Mouse (Mus musculus): Measurements from ENCODE around the gene Zfp213.

Zfp213 gene

DNA sequence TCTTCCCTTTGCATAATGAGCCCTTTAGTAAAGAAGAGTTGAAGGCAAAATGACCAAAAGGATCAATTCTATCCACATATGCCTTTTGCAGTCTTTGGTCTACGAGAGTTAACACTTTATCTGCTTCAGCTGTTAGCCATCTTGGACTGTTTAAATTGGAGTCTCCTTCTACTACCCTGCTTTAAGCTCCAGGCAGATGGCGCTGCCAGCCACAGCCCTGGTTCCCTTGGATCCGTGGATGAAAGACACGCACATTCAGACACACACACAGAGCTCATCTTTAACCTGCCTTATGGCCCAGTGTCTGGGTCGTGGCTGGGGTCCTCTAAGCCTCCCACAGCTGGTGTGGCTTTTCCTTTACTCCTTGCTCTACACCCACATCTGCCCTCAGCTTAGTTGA is 7.0 kb upstream of the Zfp213 start:
- no peak for DNase-seq

DNA sequence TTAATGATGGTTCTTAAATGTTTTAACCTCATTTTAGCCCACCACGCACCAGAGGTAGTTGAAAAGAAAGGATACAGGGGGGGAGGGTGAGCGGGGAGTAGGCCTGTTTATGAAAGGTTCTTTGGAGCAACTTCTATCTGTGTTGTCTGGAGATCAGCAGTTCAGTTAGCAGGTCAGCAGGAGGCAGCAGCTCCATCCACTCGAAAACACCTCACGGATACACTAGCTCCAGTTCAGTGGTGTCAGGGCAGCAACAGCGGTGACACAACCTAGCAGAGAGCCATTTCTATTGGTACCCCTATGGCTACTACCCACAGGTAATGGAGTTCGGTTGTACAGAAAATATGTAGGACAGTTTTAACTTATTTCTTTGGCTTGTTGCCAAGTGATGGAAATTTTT is 6.0 kb upstream of the Zfp213 start:
- no peak for DNase-seq

DNA sequence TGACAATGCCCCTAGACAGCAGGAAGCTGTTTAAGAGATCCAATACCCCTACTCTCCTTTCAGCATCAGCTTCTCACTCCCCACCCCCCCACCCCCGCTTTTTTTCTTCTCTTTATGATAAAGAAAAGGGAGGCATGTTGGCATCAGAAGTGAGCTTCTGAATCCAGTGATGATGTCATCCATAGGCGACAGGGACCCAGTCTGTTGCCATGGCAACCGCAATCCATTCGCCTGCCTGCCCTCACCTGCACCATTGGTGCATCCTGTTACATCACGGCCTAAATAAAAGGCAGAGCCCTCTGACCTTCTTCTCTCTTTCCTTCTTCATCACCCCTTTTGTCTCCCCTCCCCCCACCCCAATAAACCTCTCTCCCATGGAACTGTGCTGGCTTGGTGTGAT is 4.3 kb upstream of the Zfp213 start:
- DNase-seq = no peak

DNA sequence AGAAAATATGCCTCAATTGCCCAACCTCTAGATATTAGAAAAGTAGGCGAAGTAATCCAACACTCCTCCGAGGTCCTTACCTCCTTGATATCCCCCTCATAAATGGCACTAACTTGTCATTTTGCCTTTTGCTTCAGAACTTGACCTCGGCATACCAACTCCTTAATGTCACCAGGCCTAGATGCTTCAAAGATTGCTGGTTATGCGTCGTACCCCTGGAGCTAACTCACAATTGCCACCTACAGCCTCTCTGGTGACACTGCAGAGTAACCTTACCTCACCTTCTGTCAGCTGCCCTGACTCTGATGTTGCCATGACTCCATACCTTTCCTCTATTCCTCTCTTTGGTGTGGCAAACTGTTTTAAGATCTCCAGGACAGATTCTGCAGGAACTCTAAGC is 2.7 kb upstream of the Zfp213 start:
- DNase-seq = no peak

DNA sequence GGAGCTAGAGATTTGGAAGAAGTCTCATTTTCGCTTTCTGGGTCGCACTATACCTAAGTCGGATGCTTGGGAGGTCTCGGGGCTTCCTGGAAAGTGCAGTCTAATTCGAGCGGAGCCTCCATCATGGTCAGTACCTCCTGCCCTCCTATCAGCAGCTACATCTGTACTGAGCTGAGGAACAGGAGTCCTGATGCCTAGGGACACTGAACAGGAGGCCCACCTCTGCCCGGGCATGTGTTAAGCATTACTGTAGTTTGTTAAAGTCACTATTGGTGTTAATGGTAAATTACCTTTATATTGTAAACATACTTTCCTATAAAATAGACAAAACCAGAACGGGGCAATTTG is 304 bp upstream of the Zfp213 start:
- DNase-seq = no peak

DNA sequence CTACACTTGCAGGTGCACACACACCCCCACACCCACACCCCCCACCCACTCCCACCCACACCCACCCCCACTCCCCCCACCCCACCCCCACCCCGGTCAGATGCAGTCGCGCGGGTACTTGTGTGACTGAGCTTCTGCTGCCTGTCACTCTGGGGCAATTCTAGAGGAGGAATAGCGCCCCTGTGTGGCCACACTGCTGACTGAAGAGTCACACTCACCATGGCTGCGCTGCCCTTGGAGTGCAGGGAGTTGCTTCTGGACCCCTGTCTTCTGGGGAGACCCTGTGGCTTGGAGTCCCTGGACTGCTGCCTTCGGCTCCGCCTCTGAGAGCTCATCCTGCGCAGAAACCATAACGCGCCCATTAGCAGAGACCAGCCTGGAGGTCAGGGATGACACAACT is 4.3 kb downstream of the Zfp213 start:
- no peak for DNase-seq

DNA sequence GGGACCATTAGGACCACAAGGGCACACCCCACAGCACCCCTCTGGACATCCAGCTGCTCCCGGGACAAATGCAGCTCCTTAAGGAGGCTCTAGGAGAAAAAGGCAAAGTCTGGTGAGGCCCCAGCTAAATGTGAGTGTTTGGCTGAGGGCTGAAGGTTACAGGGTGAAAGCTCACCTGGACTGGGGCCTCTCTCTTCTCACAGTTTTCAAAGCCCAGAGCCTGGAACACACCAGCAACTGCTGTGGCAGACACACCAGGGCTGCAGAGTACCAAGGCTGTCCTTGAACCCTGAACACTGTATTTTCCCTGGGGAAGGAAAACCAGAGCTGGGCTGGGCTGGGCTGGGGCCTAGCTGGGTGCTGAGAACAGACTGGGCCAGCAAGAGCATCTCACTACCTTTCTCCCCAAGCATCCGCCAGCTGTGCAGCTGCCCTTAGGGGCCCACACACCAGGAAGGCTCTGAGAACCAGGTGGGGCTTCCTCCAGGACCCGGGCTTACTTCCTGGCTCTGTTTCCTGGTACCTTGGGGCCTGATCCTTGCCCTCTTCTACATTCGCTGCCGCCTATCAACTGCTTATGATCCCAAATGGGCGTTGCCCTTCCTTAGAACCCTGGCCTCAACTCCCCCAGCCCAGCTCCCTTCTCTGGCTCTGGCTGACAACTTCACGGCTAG is 8.7 kb downstream of the Zfp213 start:
- DNase-seq = no peak

DNA sequence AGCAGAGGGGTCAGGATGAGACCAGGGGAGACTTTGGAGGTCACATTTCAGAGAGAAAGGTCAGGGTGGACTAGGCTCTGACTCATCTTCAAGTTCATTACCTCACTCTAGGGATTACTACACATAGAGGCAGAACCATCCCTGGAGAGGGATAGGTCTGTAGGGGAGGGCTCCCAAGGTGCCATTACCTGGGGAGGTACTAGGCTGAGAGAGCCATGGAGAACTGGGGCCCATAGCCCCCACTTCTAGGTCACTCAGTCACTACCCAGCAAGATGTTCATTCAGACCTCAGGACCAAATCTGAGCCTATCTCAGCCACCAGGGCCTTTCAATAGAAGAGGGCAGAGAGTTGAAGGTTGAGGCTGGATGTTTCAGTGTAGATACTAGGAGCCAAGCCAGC is 9.7 kb downstream of the Zfp213 start:
- no peak for DNase-seq

DNA sequence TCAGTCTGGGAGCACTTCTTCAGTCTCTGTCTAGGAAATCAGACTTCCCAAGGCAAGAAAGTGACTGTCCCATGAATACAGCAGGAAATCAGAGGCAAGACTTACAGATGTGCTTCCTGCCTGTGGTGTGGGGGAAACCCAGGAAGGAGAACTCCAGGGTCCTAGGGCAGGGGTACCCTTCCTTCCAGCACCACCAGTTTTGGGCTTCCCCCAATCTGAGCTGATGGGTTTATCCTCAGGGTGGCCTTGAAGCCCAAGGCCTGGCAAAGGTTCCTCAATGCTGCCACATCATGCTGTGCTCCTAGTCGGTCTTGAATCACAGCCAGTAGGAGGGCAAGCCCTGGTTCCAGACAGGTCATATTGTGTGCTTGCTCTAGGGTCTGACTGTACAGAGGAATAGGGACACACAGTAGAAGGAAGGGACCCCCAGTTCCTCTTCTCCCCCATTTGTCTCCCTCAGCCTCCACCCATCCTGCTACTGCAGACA is 10.4 kb downstream of the Zfp213 start:
- DNase-seq = no peak

DNA sequence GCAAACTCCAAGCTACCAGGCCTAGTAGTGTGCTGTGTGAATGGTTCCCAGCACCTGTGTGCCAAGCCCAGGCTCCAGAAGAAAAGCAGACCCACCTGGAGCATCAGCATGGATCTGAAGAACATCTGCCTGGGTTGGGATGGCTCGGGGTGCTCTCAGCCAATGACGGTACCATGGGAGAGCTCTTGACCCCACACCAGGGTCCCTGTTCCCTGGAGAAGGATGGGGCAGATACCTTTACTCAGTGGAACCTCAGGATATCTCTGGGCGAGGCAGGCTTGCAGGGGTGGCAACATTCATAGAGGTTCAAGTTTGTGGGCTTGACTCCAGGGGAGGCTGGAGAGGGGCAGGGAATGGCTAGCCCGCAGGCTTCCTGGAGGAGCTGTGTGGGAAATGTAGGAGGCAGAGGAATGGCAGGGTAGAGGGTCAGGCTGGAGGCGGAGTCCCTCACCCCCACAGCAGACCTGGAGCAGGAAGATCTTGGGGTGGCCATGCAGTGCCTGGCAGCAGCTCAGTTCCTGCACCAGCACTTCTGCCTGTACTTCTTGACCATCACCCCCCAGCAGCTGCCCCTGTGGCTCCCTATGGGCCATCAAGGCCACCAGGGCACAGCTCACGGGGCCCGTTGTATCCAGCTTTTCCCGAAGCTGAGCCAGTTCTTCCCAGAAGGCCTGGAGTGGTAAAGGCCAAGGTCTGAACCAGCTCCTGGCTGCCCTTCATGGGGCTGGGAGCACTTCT is 11.0 kb downstream of the Zfp213 start:
- no peak for DNase-seq

DNA sequence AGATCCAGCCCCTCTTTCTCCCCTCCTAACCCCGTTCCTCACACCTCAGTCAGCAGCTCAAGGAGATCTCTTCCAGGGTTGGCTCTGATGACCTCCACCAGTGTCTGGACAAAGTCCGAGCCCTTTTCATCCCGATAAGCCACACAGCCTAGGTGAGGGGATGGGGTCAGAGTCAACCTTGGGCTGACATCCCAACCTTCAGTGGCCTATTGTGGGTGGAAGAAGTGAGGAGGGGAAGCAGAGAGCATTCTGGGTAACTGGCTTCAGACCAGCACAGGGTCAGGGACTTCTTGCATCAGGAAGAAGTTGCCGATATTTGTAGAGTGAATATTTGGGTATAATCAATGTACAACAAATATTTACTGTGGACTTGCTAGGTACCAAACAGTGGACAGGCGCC is 12.1 kb downstream of the Zfp213 start:
- DNase-seq = no peak

DNA sequence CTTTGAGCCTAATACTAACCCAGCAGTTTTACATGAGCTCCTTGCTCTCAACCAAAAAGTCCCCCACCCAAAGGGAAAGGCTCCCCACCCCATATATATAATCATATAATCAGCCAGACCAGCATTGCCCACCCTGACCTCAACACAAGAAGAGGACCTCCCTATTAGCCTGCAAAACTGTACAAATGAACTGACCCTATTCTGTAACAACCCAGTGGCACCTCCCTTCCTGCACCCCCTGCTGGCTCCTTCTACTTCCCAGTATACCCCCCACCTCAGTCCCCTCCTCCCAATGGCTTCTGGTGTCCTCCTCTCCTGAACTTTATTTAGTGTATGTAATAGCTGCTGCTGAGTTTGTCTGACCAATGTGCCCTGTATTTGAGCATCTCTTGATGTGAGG is 12.6 kb downstream of the Zfp213 start:
- no peak for DNase-seq

DNA sequence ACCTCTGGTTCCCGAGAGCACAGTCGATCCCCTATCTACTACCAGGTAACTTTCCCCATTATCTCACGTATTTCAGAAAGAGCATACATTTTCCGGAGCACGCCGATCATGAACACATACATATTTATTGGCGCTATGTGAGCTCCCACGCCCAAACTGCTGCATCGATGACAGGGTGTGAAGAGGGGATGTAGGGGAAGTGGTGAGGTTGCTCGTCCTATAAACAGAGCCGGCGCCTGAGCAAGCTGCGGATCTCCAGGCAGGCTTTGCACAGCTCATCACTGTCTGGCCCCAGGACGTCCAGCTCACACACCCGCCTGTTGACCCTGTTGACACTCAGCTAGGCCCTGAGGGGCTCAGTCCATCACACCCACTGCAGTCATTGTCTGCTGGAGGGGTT is 13.2 kb downstream of the Zfp213 start:
- DNase-seq = peak; percentile 21

DNA sequence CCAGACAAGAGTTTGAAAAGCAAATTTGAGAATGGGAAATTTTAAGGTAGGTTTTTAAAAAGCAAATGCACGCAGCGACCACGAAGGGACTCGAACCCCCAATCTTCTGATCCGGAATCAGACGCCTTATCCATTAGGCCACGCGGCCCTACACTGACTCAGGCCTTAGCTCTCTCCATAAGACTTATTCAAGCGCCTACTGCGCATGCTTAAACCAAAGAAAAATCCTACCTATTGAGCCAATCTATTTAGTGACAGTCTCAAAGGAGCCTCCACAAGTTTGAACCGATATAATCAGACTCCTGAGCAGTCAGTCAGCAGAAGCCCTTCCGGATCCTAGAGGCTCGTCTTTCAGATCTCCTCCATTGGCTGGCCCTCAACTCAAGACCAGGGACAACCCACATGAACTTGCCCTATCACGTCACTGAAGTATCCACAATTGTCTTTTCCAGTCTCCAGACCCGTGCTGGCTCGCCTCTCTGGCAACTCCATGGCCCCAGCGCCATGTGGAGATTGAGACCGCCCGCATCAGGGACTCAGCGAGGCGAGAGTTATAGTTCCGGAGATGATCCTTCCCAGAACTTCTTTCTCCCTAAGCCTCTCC is 13.7 kb downstream of the Zfp213 start:
- peak; percentile 93 for DNase-seq

DNA sequence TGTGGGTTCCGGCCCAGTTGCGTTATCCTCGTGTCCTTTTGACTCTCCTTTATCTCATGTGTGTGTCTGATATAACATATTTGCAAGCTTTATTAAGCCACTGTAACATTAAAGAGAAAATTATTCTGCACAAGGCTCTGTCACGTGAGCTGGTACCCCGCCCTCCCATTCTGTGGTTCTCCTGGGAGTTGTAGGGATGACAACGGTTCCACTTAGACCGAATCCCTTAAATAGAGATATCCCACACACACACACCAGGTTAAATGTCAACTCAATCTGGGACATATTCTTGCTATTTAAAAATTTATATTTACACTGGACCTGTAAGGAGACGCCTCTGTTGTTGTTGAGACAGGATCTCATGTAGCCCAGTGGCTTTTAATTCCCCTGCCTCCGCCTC is 14.6 kb downstream of the Zfp213 start:
- DNase-seq = peak; percentile 33

DNA sequence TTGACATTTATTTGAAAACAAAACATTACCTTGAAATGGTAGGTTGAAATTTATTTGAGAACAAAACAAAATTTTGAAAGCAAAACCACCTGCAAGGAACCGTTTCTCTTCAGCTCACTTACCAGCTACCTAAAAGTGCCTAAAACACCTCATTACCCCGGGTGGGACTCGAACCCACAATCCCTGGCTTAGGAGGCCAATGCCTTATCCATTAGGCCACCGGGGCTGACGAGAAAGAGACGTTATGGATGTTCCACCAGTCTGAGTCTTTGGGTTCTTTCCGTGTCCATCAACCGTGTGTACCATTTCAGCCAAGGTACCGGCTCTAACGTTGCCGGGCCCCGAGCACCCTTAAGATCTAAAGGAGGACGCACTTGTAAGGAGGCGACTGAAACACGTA is 15.4 kb downstream of the Zfp213 start:
- DNase-seq = peak; percentile 80

DNA sequence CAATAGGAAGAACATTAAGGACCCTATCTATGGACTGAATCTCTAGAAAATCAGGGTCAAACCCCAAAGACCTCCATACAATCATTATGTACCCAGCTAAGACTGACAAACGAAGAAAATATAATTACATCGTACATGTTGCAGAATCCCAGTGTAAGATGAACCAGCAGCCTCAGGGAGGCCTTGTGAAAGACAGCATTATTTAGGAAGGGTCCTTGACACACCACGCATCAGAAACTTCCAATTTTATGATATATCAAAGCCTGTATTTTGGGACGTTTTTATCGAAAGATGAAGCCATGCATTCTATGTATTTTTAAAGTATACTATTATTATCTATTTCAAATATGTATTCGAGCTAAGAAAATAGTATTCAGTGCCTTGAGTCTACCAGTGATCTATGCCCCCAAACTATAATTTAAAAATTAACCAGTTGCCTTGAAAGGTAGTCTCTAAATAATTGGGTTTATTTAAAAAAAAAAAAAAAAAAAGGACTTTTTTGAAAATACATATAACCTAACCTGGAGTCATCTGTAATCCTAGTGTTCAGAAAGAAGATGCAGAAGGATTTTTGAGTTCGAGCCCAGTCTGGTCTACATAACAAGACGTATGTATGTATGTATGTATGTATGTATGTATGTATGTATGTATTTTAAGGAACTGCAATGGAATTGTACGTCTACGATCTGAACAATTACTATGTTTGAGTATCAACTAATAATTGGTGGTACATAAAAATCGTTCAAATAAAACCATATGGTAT is 16.2 kb downstream of the Zfp213 start:
- DNase-seq = peak; percentile 1

DNA sequence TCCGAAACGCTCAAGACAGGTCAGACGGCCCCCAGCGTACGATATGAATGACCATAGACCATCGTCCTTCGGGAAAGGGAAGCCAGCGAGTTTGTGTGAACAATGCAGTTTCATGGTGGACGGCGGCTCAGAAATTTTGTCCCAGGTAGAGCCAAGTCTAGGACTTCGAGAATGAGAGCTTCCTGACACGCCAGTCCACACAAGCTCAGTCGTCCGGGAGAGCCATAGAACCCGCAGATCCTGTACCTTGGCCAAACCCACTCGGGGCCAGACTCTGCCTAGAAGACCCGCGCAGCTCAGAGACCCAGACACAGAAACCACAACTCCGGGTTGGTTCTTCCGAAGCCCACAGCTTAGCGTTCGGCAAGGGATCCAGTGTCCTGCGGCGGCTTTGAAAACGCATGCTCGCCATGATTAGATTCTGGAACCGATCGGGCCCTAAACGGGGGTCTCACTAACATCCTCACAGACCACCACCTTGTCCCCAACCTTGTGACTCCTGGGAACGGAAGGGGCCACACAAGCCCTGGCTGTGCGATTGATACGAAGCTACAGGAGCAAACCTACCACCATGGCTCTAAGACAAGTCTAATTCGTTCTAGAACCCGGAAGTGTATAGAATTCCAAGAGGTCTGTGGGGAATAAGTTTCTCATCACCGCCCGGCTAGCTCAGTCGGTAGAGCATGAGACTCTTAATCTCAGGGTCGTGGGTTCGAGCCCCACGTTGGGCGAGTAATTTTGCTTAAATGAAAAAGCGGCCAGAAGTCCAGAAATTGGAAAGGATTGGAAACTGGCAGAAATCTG is 17.1 kb downstream of the Zfp213 start:
- peak; percentile 85 for DNase-seq

DNA sequence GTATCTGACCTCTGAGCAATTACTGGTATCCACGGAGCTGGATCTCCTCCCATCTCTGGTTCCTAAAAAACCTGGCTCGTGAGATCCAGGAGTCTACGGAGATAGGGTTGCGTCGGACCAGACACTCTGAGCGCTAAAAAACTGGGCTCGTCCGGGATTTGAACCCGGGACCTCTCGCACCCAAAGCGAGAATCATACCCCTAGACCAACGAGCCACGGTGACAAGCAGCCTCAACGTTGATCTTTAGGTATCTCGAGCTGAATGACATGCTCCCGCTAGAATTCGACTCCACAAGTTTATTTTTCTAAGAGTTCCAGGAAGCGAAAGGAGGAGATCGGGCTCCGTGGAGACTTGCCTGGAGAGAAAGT is 17.7 kb downstream of the Zfp213 start:
- DNase-seq = peak; percentile 56

DNA sequence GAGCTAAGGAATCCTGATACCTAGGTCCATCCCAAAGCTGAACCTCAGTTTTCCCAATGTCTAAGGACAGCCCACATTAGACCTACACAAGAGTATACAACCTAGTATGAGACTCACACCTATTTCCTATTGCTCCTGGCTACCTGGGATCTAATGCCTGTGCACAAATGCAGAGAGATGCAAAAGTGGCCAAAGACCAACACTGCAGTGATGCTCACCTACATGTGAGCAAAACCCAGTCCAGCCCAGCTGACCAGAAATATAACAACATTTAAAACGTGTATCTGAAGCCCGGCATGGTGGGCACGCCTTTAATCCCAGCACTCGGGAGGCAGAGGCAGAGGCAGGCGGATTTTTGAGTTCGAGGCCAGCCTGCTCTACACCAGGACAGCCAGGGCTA is 18.2 kb downstream of the Zfp213 start:
- DNase-seq = peak; percentile 2

DNA sequence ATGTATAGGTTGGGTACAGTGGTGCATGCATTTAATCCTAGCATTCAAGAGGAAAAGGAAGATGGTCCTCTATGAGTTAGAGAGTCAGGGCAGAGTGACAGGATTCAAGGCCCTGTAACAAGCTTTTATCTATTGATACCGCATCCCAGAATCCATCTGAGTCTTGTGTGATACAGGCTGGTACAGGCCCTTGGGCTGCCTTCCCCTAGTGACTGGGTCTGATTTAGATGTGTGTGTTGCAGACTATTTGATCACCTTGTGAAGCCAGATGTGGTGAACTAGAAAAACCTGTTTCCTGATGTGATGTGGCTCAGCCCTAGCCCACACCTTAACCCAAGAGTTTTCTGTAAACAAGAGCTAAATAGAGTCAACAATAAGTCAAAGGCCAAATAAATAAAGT is 19.3 kb downstream of the Zfp213 start:
- DNase-seq = peak; percentile 1

DNA sequence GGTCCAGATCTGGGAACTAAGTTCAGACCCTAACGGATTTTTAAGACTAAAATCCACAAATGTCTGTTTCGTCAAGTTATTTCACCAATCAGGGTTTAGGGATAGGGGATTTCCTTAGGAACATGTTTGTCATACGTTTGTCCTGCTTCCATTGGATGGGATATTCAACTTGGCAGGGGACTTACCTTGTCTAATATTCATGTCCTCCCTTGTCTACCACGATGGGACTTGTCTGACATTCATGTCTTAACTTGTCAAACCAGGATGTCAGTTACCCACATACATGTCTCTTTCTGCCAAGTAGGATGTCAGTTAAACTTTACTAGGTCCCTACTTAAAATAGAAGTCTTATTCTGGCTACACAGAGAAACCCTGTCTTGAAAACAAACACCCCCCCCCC is 20.1 kb downstream of the Zfp213 start:
- no peak for DNase-seq

DNA sequence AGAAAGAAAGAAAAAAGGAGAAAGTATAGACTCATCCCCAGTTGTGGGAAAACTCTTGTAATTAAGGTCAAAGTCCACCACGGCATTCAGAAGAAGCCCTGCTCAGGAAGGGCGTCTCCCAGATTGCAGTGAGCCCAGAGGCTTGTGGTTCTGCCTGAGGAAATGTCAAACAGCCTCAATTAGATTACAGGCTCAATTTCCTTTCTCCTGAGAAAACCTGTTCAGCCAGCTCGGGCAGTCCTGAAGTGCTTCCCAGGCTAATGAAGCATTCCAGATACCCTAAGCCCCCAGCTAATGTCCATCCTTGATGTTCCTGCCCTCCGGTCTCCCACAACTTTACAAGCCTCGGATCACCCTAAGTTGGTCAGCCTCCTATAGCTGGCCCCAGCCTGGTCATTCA is 20.7 kb downstream of the Zfp213 start:
- DNase-seq = no peak

All from layer of hippocampus, adult 9-11 months (tissue).